Mouse (Mus musculus) adrenal gland, adult 18-20 months (tissue): Measurements from ENCODE around the gene Efl1. TPM values are rescaled to one million over a fixed set of nuclear protein-coding genes. Genes with fewer than 3 reads are reported as not detected.
"Not testable (repeated sequence)": the region's sequence is repeated elsewhere in the genome, so short reads cannot be mapped to it uniquely, and the experiment has no call there.

Experiments
- DNase-seq, 2 experiments: peaks; one replicate each; pipeline ENCODE4 v3.0.0; 2021 to 2022; ENCODE audit warnings: low spot score in 2 of 2
- total RNA-seq, 2 experiments: library from RNA; stranded (reverse); gene quantifications; 1 replicate in 1 of 2; 2 replicates in 1 of 2; pipeline ENCODE4 v1.2.3; 2021

Gene Efl1
- total RNA-seq, 2 experiments from 2014 or later, result 17.3 to 17.8 TPM

GRCm38 (mm10) chr7:82755602-82756155 lies 107.3 kb downstream of the Efl1 start:
- DNase-seq, result no peak

GRCm38 (mm10) chr7:82758521-82758920 lies 110.1 kb downstream of the Efl1 start:
- DNase-seq, result no peak

GRCm38 (mm10) chr7:82759091-82759490 lies 110.7 kb downstream of the Efl1 start:
- no peak for DNase-seq

- no peak for DNase-seq
These were observed 116.5 kb downstream of the Efl1 start for GRCm38 (mm10) chr7:82764951-82765350.

- DNase-seq, result no peak
These were observed 118.2 kb downstream of the Efl1 start for GRCm38 (mm10) chr7:82766623-82767022.

GRCm38 (mm10) chr7:82770207-82770606 lies 121.8 kb downstream of the Efl1 start:
- DNase-seq, result no peak

- DNase-seq, result not testable (repeated sequence)
These were observed 122.7 kb downstream of the Efl1 start for GRCm38 (mm10) chr7:82770957-82771660.

GRCm38 (mm10) chr7:82771661-82772021 lies 123.2 kb downstream of the Efl1 start:
- DNase-seq, result not testable (repeated sequence)

GRCm38 (mm10) chr7:82772481-82772880 lies 124.1 kb downstream of the Efl1 start:
- DNase-seq, result no peak

GRCm38 (mm10) chr7:82773150-82773549 lies 124.7 kb downstream of the Efl1 start:
- DNase-seq, result no peak

- peak in 1 of 2 experiments; percentile 19 for DNase-seq
These were observed 125.5 kb downstream of the Efl1 start for GRCm38 (mm10) chr7:82773884-82774283.

- no peak for DNase-seq
These were observed 126.7 kb downstream of the Efl1 start for GRCm38 (mm10) chr7:82775090-82775489.

GRCm38 (mm10) chr7:82783071-82783470 lies 134.7 kb downstream of the Efl1 start:
- no peak for DNase-seq

GRCm38 (mm10) chr7:82783693-82784092 lies 135.3 kb downstream of the Efl1 start:
- no peak for DNase-seq

GRCm38 (mm10) chr7:82785335-82785934 lies 137.0 kb downstream of the Efl1 start:
- no peak for DNase-seq

GRCm38 (mm10) chr7:82785970-82786647 lies 137.7 kb downstream of the Efl1 start:
- peak; percentile 12 to 27 for DNase-seq

- no peak for DNase-seq
These were observed 144.2 kb downstream of the Efl1 start for GRCm38 (mm10) chr7:82792644-82793043.

GRCm38 (mm10) chr7:82793111-82793510 lies 144.7 kb downstream of the Efl1 start:
- DNase-seq, result no peak

- DNase-seq, result no peak
These were observed 146.1 kb downstream of the Efl1 start for GRCm38 (mm10) chr7:82794542-82794941.

GRCm38 (mm10) chr7:82802206-82802605 lies 153.8 kb downstream of the Efl1 start:
- DNase-seq, result no peak

- no peak for DNase-seq
These were observed 159.8 kb downstream of the Efl1 start for GRCm38 (mm10) chr7:82808257-82808656.

- no peak for DNase-seq
These were observed 160.7 kb downstream of the Efl1 start for GRCm38 (mm10) chr7:82809126-82809525.
